In the genomic region with DNA sequence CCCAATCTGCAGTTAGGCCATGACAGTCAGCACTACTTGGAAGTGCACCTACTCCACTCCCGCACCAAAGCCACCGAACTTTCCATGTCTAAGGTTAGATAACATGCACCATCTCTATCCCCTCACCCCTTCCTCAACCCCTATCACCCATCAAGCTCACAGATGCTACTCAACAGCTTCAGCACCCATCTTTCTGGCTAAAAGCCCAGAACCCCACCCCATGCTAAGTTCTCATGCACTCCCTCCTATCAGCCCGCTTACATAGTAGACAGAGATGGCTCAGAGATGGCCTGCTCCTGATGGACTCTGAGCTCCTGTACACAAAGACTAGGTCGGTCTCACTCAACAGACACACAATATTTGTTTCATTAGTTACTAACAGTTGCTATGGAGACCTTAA, we compare ENCODE assay signal across 18 mouse cellular contexts. TPM values are rescaled to one million over a fixed set of nuclear protein-coding genes. Genes with fewer than 3 reads are reported as not detected.
A peak's percentile ranks its signal among the peaks of the same experiment; 100 is the strongest.
DNase-seq lines count a peak whose midpoint lies in the region; ATAC-seq and TF ChIP-seq lines count a peak whose summit lies in the region.
"Had no signal": no experiment of that assay in that cellular context is flagged by ENCODE, and none has a peak within 500 bp of the region (broad histone marks: within the 10 kb centered on the region; RNA-seq: fewer than 3 reads in every experiment).

No protein-coding gene starts in this region.

- DNase-seq in cerebellum, adult 2 months, result no peak
- no peak for DNase-seq in cerebellum, adult 11-12 months
- no peak for DNase-seq in hindbrain, embryonic 10.5 days (ENCODE audit: low spot score)
- DNase-seq in forebrain, embryonic 14.5 days (ENCODE audit: low spot score), result no peak
- DNase-seq in urinary bladder, adult 2 months (ENCODE audit: low spot score), result no peak
- DNase-seq in thymus, postnatal 36 days, result no peak
- DNase-seq: adrenal gland, postnatal 25 days; cerebellum, postnatal 25 days; gastrocnemius, postnatal 10 days; kidney, adult 11 months; kidney, postnatal 10 days; layer of hippocampus, adult 9-11 months had no signal

- H3K4me1 ChIP-seq in cerebellum, adult 2 months (ENCODE audit: control insufficient read depth, insufficient read depth, low read length), result peaks cover 20% of the 10 kb centered on the region
- peaks cover 61% of the 10 kb centered on the region for H3K4me1 ChIP-seq in hindbrain, embryonic 15.5 days (replicated peaks)
- H3K4me1 ChIP-seq in hindbrain, embryonic 10.5 days (replicated peaks), result peaks cover 59% of the 10 kb centered on the region
- H3K4me1 ChIP-seq in forebrain, embryonic 14.5 days (ENCODE audit: control insufficient read depth, insufficient read depth, low read length), result peaks cover 29% of the 10 kb centered on the region
- H3K4me1 ChIP-seq in midbrain, embryonic 16.5 days (ENCODE audit: control insufficient read depth, insufficient read depth, low read length), result peaks cover 35% of the 10 kb centered on the region

- H3K36me3 ChIP-seq in hindbrain, embryonic 15.5 days, result no peaks in the 10 kb centered on the region
- peaks cover 5% of the 10 kb centered on the region; the same call in 1 of the 2 replicates for H3K36me3 ChIP-seq in hindbrain, embryonic 10.5 days
- peaks cover 4% of the 10 kb centered on the region; the same call in 1 of the 2 replicates for H3K36me3 ChIP-seq in forebrain, embryonic 14.5 days (ENCODE audit: control insufficient read depth, insufficient read depth, low read length)
- H3K36me3 ChIP-seq in midbrain, embryonic 16.5 days (ENCODE audit: control insufficient read depth, insufficient read depth, low read length), result no peaks in the 10 kb centered on the region

- no peak for TF ChIP-seq POLR2A in cerebellum, adult 2 months (IDR thresholded peaks at IDR 0.05; ENCODE audit: borderline replicate concordance, insufficient read depth, low read length)

- no peak for TF ChIP-seq CTCF in cerebellum, adult 2 months (IDR thresholded peaks at IDR 0.05; ENCODE audit: borderline replicate concordance, insufficient read depth, low read depth, low read length)

- no peak overlapping the region for H3K27ac ChIP-seq in cerebellum, adult 2 months (ENCODE audit: insufficient read depth, low read length)
- H3K27ac ChIP-seq in hindbrain, embryonic 15.5 days (replicated peaks), result no peak overlapping the region
- no peak overlapping the region for H3K27ac ChIP-seq in hindbrain, embryonic 10.5 days
- H3K27ac ChIP-seq in forebrain, embryonic 14.5 days (ENCODE audit: low read depth, low read length), result no peak overlapping the region
- H3K27ac ChIP-seq in midbrain, embryonic 16.5 days (ENCODE audit: low read length), result no peak overlapping the region
- H3K27ac ChIP-seq: liver, embryonic 14.5 days had no signal

- H3K4me3 ChIP-seq in cerebellum, adult 2 months (replicated peaks; ENCODE audit: insufficient read depth, low read depth, low read length), result peak overlapping the region; percentile 18
- H3K4me3 ChIP-seq in hindbrain, embryonic 15.5 days, result no peak overlapping the region
- no peak overlapping the region for H3K4me3 ChIP-seq in hindbrain, embryonic 10.5 days
- no peak overlapping the region for H3K4me3 ChIP-seq in forebrain, embryonic 14.5 days (ENCODE audit: low read depth, low read length)
- no peak overlapping the region for H3K4me3 ChIP-seq in midbrain, embryonic 16.5 days (ENCODE audit: low read depth, low read length)
- H3K4me3 ChIP-seq: megakaryocyte, embryonic 14.5 days had no signal

- peak overlapping the region; percentile 83 for H3K4me2 ChIP-seq in hindbrain, embryonic 15.5 days
- H3K4me2 ChIP-seq in forebrain, embryonic 14.5 days (ENCODE audit: low read length), result peak overlapping the region; percentile 13; the same call in 1 of the 2 replicates
- peak overlapping the region; percentile 47 for H3K4me2 ChIP-seq in midbrain, embryonic 16.5 days (ENCODE audit: low read length)
- H3K4me2 ChIP-seq: heart, embryonic 11.5 days had no signal

- WGBS in cerebellum, adult 2 months, result 76% methylated on average over 4 of the region's 4 CpGs
- WGBS in hindbrain, embryonic 15.5 days, result 85% methylated on average over 4 of the region's 4 CpGs
- WGBS in hindbrain, embryonic 10.5 days, result 92% methylated on average over 4 of the region's 4 CpGs
- 94% methylated on average over 4 of the region's 4 CpGs for WGBS in forebrain, embryonic 14.5 days
- WGBS in midbrain, embryonic 16.5 days, result 87% methylated on average over 4 of the region's 4 CpGs

- H3K9me3 ChIP-seq in hindbrain, embryonic 15.5 days, result no peaks in the 10 kb centered on the region
- H3K9me3 ChIP-seq in hindbrain, embryonic 10.5 days, result no peaks in the 10 kb centered on the region
- H3K9me3 ChIP-seq in forebrain, embryonic 14.5 days (replicated peaks; ENCODE audit: control insufficient read depth, low read length), result no peaks in the 10 kb centered on the region
- no peaks in the 10 kb centered on the region for H3K9me3 ChIP-seq in midbrain, embryonic 16.5 days (replicated peaks; ENCODE audit: control insufficient read depth, low read length, poor library complexity, severe bottlenecking)
- H3K9me3 ChIP-seq: megakaryocyte, embryonic 14.5 days had no signal

- H3K27me3 ChIP-seq in cerebellum, adult 2 months (ENCODE audit: control insufficient read depth, insufficient read depth, low read length), result no peaks in the 10 kb centered on the region
- H3K27me3 ChIP-seq in hindbrain, embryonic 15.5 days, result no peaks in the 10 kb centered on the region
- H3K27me3 ChIP-seq in hindbrain, embryonic 10.5 days (ENCODE audit: insufficient read depth, poor library complexity, severe bottlenecking), result no peaks in the 10 kb centered on the region
- no peaks in the 10 kb centered on the region for H3K27me3 ChIP-seq in forebrain, embryonic 14.5 days (replicated peaks; ENCODE audit: control insufficient read depth, insufficient read depth, low read length)
- no peaks in the 10 kb centered on the region for H3K27me3 ChIP-seq in midbrain, embryonic 16.5 days (ENCODE audit: control insufficient read depth, insufficient read depth, low read depth, low read length)
- H3K27me3 ChIP-seq: megakaryocyte, embryonic 14.5 days had no signal

- H3K9ac ChIP-seq in hindbrain, embryonic 15.5 days, result no peak overlapping the region
- no peak overlapping the region for H3K9ac ChIP-seq in forebrain, embryonic 14.5 days (ENCODE audit: low read length)
- no peak overlapping the region for H3K9ac ChIP-seq in midbrain, embryonic 16.5 days (ENCODE audit: low read depth, low read length)
- H3K9ac ChIP-seq: liver, embryonic 14.5 days had no signal

- no peak for ATAC-seq in hindbrain, embryonic 15.5 days (ENCODE audit: low FRiP score, low read depth)
- ATAC-seq in forebrain, embryonic 14.5 days, result no peak
- no peak for ATAC-seq in midbrain, embryonic 16.5 days
- ATAC-seq: lung, postnatal 0 days had no signal

RNA-seq across cellular contexts. Expression of a gene that starts 2.5 kb away (rescaled TPM):
- polyA plus RNA-seq in cerebellum, adult 2 months (2012; rRNA removed), result 70.0 and 74.9 TPM in 2 replicates
- 89.8 and 92.6 TPM in 2 replicates for polyA plus RNA-seq in hindbrain, embryonic 15.5 days (2015; fragmentation: Nextera tagmentation; extraction: Ambion mirVana)
- polyA plus RNA-seq in hindbrain, embryonic 10.5 days (2016; fragmentation: Nextera tagmentation; extraction: Ambion mirVana), result 51.3 and 60.1 TPM in 2 replicates
- polyA plus RNA-seq in forebrain, embryonic 14.5 days (2014; fragmentation: Nextera tagmentation; extraction: Ambion mirVana), result 52.3 and 73.3 TPM in 2 replicates
- 85.3 TPM in 2 replicates for polyA plus RNA-seq in midbrain, embryonic 16.5 days (2015; fragmentation: Nextera tagmentation; extraction: Ambion mirVana)
- 36.9 and 38.5 TPM in 2 replicates for polyA plus RNA-seq in urinary bladder, adult 2 months (2012; rRNA removed)

RNA-seq across cellular contexts. Expression of a gene that starts 2.7 kb away (rescaled TPM):
- 87.6 and 88.7 TPM in 2 replicates for polyA plus RNA-seq in cerebellum, adult 2 months (2012; rRNA removed)
- 30.0 and 33.6 TPM in 2 replicates for polyA plus RNA-seq in hindbrain, embryonic 15.5 days (2015; fragmentation: Nextera tagmentation; extraction: Ambion mirVana)
- polyA plus RNA-seq in hindbrain, embryonic 10.5 days (2016; fragmentation: Nextera tagmentation; extraction: Ambion mirVana), result 12.9 and 15.0 TPM in 2 replicates
- 29.0 and 31.1 TPM in 2 replicates for polyA plus RNA-seq in forebrain, embryonic 14.5 days (2014; fragmentation: Nextera tagmentation; extraction: Ambion mirVana)
- polyA plus RNA-seq in midbrain, embryonic 16.5 days (2015; fragmentation: Nextera tagmentation; extraction: Ambion mirVana), result 32.7 and 33.6 TPM in 2 replicates
- 43.6 and 47.4 TPM in 2 replicates for polyA plus RNA-seq in urinary bladder, adult 2 months (2012; rRNA removed)

Comparison
In these comparisons a context has a peak if more than half of its experiments do, and no peak if none do; other contexts are left out.
1. H3K4me2 ChIP-seq: peak in every context shown above with its lines; median percentile 83 in hindbrain, embryonic 15.5 days; 47 in midbrain, embryonic 16.5 days; 13 in forebrain, embryonic 14.5 days.